Mouse (Mus musculus) ovary, postnatal 36 days (tissue): ENCODE data around the gene Ifna7.

ENCODE experiments used
- DNase-seq: peaks from one replicate; pipeline ENCODE4 v3.0.0; 2022; ENCODE audit warnings: low spot score, mixed read lengths

Gene Ifna7

GRCm38 (mm10) chr4:88840058-88840457 lies 24.0 kb downstream of the Ifna7 start:
- DNase-seq = no peak

GRCm38 (mm10) chr4:88841438-88841911 lies 25.4 kb downstream of the Ifna7 start, which contains the start of gene Ifna4:
Ifna4 (plus strand) TSS chr4:88841861.
- DNase-seq = no peak

GRCm38 (mm10) chr4:88845334-88845733 lies 29.3 kb downstream of the Ifna7 start:
- no peak for DNase-seq

DNA sequence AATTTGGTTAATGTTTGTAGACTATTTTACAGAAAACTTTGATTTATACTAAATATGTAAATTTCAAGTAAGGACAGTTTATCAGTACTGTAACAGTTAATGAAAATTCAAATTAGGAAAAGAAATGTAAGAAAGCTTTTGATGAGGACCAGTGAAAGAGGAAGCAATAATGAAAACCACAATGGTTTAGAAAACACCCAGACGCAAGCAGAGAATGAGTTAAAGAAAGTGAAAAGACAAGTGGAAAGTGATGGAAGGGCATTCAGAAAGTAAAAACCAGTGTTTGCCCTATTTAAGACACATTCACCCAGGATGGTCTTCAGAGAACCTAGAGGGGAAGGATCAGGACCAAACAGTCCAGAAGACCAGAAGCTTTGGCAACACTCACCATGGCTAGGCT lies 33.7 kb downstream of the Ifna7 start, which contains the start of gene Ifna1:
Ifna1 (plus strand) TSS at position 390 of the 400 bp plus-strand sequence.
- no peak for DNase-seq

DNA sequence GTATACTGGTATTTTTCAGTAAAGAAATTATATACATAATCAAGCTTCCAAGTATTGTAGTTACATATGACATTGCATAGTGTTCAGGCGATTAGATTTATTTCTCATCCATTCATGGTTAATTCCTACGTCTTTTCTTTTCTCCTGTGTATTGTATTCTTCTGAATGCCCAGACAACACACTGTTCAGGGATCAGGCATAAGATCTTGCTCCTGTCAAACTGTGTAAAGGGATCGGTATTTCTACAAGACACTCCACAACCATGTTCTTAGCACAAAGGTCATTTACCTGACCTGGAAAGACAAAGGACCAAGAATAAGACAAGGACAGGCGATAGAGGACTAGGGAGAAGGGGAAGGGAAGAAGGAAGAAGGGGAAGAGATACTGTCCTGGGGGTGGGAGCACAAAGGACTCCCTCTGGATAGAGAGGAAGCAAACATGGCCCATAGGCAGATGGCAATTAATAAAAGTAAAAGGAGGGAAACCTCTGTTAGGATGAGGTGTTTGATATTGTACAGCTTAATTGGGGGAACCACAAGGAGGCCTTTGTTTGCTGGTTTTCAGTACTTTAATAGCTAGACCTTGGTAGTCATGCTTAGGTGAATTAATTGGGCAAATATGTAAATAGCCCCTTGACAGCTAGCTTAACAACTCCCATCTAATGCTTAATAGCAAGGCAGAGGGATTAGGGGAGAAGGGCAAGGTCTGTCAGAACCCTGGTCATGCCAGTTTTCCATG lies 35.2 kb downstream of the Ifna7 start:
- no peak for DNase-seq

GRCm38 (mm10) chr4:88859214-88859613 lies 43.2 kb downstream of the Ifna7 start:
- no peak for DNase-seq

DNA sequence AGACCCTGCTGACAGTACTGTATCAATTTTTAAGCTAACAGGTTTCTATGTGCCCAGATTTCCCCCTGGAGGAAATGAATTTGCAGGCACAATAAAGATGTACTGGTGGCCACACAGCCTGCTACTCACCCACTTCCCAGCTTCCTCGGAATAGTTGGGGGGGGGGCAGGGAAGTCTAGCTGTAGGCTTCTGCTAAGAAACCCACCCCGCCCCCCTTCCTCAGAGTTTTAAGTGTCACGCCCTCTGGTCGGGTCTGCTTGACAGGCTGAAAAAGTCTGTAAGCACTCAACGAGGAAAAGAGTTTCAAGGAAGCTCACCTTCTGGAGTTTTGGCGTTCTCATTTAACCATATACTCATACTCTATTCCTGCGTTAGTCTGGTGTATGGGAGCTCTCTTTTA lies 47.3 kb downstream of the Ifna7 start:
- no peak for DNase-seq

GRCm38 (mm10) chr4:88864599-88864998 lies 48.6 kb downstream of the Ifna7 start:
- DNase-seq = no peak

DNA sequence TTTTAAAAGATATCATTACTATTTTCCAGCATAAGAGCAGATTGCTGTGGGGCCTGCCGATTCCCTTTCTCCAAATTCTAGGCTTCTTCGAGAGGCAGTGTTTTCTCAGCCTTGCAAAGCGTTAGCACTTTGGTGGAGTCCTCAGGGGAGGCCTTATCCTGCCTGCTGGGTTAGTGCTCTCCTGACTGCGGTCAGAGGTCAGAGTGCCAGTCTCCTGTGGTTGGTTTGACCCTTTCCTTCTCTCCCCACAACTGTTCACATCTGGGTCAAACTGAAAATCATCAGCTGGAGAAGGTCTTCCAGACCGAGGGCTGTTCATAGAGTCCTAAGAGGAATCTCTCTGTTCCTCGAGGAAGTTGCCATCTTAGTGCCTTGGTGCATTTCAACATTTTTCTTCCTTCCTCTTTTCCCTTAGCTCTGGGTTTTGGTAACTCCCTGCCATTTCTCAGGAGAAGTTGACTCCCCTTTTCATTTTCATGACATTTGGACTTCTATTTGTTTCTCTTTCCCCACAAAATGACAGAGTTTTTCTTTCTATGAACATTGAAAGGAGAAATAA lies 49.1 kb downstream of the Ifna7 start:
- no peak for DNase-seq
